Mouse (Mus musculus): ENCODE measurements at regions not wholly inside any gene's neighbourhood (a gene's known extent, or its start where the extent isn't known, plus 50 kb on each side); places are given as distances from the start of the nearest gene placed in this dataset.
"Not testable (repeated sequence)": the region's sequence is repeated elsewhere in the genome, so short reads cannot be mapped to it uniquely, and the experiment has no call there.

DNA sequence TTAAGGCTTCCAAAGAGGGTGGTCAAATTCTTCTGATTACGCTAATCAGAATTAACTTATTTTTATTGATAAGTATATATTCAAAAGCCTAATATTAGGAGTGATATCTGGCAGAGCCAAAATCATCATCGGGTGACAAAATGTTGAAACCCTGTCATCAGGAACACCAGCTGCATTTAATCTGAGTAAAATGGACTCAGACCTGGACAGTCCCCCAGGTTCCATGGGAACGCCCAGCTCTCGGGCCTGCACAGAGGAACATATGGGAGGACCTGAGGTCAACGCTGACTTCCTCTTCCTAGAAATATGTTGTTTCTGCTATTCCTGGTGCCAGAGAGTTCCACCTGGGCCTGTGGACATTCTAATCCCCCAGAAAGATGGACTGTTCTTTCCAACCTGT lies 176.5 kb downstream of the Tmx1 start:
- DNase-seq (ENCODE audit: low spot score), result no peak

GRCm38 (mm10) chr12:70631281-70631680 lies 178.4 kb downstream of the Tmx1 start:
- DNase-seq (ENCODE audit: low spot score), result no peak

DNA sequence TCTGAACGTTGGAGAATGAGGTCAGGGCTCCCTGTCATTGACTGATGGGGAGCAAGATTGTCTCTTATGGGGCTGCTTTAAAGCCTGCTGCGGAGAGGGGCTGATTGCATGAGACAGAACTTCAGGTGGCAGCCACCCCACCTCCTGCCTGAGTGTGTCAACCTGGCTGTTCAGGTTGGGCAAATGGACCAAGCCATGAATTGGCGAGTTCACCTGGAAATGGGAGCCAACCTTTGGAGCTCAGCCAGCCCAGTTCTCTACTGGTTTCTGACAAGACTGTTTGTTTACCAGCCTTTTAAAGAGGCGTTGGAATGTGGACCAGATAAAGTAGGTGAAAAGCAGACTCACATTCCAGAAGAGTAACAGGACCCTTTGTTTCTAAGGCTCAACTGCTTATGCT lies 180.3 kb downstream of the Tmx1 start:
- no peak for DNase-seq (ENCODE audit: low spot score)

DNA sequence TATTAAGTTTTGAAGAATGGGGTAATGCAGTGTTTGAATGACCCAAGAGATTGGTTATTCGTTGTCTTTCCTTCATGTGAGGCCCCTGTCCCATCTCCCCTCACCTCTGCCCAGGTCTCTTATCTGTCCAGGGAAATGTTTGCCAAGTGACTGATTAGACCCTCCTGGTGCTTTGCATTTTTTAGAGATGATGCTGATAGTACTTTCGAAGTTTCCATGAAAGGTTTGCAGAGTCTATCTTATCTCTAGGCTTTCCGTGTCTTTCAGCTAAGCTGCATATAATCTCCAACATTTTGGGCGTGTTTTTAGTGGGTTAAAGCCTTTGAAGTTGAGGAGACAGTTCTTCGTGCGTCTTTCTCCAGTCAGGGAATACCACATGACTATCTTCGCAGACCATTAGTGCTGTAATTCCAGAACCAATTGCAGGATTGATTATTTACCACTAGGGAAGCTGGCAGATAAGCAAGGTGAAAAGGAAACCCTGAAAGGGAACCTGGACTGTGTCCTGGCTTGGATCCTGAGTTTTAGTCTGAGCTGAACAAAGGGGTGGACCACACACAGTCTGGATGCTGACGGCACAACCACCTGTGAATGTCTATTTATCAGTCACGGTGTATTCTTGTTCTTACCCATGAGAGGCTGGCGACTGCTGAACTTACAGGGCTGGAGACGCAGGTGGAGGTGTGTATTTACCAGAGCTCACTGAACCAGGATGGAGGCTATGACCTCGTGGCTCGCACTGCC lies 180.9 kb downstream of the Tmx1 start:
- DNase-seq (ENCODE audit: low spot score), result no peak

GRCm38 (mm10) chr12:70635997-70636396 lies 183.1 kb downstream of the Tmx1 start:
- DNase-seq (ENCODE audit: low spot score), result no peak

GRCm38 (mm10) chr12:70640186-70640585 lies 185.1 kb upstream of the Frmd6 start:
- no peak for DNase-seq (ENCODE audit: low spot score)

- no peak for DNase-seq (ENCODE audit: low spot score)
These were observed 180.4 kb upstream of the Frmd6 start for GRCm38 (mm10) chr12:70644910-70645309.

- no peak for DNase-seq (ENCODE audit: low spot score)
These were observed 179.9 kb upstream of the Frmd6 start for GRCm38 (mm10) chr12:70645407-70645806.

GRCm38 (mm10) chr12:70647516-70647915 lies 177.8 kb upstream of the Frmd6 start:
- DNase-seq (ENCODE audit: low spot score), result no peak

- no peak for DNase-seq (ENCODE audit: low spot score)
These were observed 177.0 kb upstream of the Frmd6 start for GRCm38 (mm10) chr12:70648179-70648811.

- no peak for DNase-seq (ENCODE audit: low spot score)
These were observed 176.5 kb upstream of the Frmd6 start for GRCm38 (mm10) chr12:70648812-70649188.

DNA sequence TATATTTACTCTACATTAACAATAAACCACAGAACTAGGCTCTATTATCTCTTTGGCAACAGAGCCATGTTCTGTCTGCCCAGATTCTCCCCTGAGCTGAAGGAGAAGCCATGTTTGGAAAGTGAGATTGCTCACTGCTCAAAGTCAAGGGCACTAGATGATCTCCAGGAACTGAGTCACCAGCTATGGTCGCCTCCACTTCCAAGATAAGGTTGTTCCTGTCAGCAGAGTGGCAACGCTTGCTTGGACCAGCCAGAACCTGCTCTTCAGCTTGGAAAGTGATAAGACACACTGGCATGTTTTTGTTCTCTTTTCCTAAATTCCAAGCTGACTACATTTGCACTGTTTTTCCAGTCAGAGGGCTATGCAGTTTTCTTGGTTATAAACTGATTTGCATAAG lies 175.6 kb upstream of the Frmd6 start:
- no peak for DNase-seq (ENCODE audit: low spot score)

- DNase-seq (ENCODE audit: low spot score), result no peak
These were observed 174.8 kb upstream of the Frmd6 start for GRCm38 (mm10) chr12:70650470-70650869.

DNA sequence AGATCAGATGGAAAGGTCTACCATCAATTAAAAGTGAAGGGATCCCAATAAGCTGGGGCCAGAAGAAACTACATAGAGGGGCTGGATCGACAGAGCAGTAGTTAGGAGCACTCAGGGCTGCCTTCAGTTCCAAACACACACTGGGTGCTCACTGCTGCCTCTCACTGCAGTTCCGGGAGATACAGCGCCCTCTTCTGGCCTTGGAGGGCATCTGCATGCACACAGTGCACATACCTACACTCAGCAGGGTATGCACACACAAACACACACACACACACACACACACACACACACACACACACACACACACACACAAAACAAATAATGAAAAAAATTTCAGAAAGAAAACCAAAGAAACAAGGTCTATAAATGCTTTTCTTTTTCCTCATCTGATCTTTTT lies 172.6 kb upstream of the Frmd6 start:
- no peak for DNase-seq (ENCODE audit: low spot score)

DNA sequence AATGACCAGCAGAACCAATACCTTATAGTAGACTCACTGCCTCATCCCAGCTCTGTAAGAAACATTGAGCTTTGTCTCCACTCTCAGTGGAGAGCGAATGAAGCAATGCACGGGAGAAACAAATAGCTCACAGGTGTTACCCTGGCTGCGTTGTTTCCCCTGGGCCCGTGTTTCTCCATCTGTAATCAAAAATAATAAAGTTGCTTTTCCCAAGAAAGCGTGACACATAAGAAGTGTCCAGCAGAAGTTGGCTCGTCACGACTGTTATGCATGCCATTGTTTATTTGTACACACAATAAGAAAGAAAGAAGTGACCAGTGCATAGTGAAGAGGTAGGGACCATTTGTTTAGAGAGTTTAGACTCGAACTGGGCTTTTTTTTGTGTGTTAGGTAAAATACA lies 171.3 kb upstream of the Frmd6 start:
- no peak for DNase-seq (ENCODE audit: low spot score)

DNA sequence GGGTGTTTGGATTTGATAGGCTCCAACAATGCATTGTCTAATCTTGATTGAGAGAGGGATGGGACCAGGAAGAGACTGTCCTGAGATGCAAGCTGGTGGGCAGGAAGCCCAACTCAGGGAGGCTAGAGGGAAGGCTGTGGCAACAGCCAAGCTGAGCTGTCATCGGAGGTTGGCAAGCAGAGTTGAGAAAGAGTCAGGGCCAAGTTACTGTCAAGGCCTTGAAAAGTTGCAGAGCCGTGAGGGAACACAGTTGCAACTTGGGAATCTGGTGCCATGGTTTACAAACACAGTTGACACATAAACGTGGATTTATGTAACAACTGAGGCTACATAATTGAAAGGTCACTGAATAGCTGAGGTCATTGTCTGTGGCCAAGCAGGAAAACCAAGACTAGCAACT lies 170.8 kb upstream of the Frmd6 start:
- no peak for DNase-seq (ENCODE audit: low spot score)

DNA sequence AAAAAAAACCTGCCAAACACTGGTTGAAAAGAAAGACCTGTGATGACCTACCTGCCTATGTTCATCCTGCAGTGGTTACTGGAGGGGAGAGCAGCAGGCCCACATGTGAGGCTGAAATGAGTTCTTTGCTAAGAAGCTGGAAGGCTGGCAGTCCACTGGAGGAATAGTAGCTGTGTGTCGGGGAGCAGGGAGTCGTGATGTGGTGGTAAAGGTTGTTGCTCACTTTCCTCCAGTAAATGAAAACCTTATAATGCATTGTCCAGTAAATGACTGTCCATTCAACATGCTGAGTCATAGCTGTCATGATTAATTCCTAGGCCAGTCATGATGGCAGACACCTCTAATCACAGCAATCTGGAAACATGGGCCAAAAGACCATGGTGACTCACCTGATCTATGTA lies 169.9 kb upstream of the Frmd6 start:
- no peak for DNase-seq (ENCODE audit: low spot score)

DNA sequence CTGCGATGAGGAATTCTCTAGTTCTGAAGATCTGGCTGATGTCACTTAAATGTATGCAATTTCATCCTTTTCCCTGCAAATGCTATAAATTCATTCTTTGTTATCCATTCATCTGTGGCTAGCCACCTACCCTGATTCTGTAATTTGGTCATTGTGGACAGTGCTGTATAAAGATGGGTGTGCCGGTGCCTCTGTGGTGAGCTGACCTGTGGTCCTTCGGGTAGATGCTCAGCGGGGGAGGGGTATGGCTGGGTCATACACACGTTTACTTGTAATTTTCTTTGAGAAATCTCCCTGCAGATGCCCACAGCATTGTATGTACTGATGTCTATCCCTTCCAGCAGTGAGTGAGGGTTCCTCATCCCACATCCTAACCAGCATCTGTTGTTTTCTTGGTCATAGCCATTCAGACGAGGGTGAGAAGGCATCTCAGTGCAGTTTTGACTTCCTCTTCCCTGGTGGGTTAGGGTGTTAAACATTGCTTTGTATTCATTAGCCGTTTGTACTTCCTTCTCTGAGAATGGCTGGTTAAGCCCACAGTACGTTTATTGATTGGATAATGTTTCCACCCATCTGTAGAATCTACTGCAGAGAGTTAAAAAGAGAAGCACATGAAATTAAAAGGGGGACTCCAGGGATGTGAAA lies 169.3 kb upstream of the Frmd6 start:
- no peak for DNase-seq (ENCODE audit: low spot score)

DNA sequence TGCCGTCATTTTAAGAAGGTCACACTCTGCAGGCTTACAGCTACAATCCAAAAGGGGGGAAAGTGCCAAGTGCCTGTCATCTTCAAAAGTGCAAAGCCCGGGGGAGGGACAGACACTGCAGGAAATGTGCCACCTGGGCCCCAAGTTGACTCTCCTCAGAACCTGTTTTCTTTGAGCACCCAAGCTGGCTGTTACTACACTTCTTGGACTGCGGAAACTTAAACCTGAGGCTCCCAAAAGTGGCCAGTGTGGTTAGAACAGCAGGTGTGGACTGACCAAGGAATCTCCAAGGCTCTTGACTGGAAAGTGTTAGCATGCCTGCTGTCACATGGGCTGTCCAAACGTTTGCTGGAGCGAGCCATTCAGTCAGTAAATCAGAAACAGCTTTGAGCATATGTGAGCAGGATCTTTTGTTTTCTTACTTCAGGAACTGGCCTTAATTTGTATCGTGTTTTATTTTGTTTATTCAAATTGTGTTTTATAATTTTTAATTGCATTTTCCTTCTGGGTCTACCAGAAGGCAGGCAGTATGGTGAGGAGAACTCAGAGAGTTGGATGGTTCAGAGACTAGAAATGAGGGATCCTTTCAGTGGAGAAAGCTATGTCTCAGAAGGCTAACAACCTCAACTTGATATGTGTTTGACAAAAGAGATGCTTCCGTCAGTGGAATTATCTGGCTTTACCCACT lies 168.4 kb upstream of the Frmd6 start:
- no peak for DNase-seq (ENCODE audit: low spot score)

DNA sequence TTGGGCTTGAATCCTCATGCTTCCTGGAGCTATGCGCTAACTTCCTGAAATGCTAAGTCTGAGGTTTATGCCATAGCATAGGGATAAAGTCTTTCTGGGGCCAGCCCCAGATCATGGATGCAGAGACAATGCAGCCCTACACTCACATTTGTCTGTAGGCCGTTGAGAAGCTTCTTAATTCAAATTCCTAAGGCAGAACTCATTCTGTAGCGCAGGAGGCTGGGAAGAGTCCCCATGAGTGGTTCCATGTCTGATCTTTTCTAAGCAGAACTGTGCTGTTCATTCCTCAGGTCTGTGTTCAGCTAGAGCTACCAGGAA lies 167.9 kb upstream of the Frmd6 start:
- DNase-seq (ENCODE audit: low spot score), result no peak

- no peak for DNase-seq (ENCODE audit: low spot score)
These were observed 167.2 kb upstream of the Frmd6 start for GRCm38 (mm10) chr12:70658106-70658505.

DNA sequence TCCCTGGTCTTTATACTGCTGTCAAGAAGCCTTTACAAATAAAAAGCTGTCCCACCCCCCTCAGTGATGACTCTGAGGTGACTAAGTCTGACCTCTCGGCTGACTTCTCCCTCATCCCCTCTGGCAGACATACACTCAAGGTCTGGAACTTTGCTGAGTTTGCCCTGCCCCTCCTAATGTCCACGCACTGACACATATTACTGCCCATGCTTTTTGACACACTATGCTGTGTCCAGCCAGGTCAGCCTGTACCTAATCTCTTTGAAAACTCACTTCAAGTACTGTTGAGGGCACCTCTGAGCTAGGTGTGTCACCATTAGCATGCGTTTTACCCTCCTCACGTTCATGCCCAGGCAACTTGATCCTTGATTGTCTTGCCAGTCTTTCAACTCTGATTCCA lies 164.9 kb upstream of the Frmd6 start:
- no peak for DNase-seq (ENCODE audit: low spot score)

GRCm38 (mm10) chr12:70668158-70668557 lies 157.2 kb upstream of the Frmd6 start:
- not testable (repeated sequence) for DNase-seq (ENCODE audit: low spot score)
